Comparison of ENCODE assay signal across 38 mouse cellular contexts in genomic region chr8:65103632-65104031, GRCm38 (mm10). TPM values are rescaled to one million over a fixed set of nuclear protein-coding genes. Genes with fewer than 3 reads are reported as not detected.
DNase-seq lines count a peak whose midpoint lies in the region; ATAC-seq and TF ChIP-seq lines count a peak whose summit lies in the region.
"Had no signal": no experiment of that assay in that cellular context is flagged by ENCODE, and none has a peak within 500 bp of the region (broad histone marks: within the 10 kb centered on the region; RNA-seq: fewer than 3 reads in every experiment).

No protein-coding gene starts in this region.

- no peaks in the 10 kb centered on the region for H3K27me3 ChIP-seq in forebrain, postnatal 0 days (ENCODE audit: insufficient read depth, low read length)
- no peaks in the 10 kb centered on the region for H3K27me3 ChIP-seq in forebrain, embryonic 15.5 days
- no peaks in the 10 kb centered on the region for H3K27me3 ChIP-seq in hindbrain, embryonic 16.5 days (replicated peaks; ENCODE audit: control insufficient read depth, insufficient read depth, low read length)
- H3K27me3 ChIP-seq in hindbrain, embryonic 12.5 days, result no peaks in the 10 kb centered on the region
- H3K27me3 ChIP-seq in midbrain, postnatal 0 days (ENCODE audit: insufficient read depth, low read length), result no peaks in the 10 kb centered on the region
- no peaks in the 10 kb centered on the region for H3K27me3 ChIP-seq in thymus, adult 2 months (ENCODE audit: control insufficient read depth, insufficient read depth, low read length)
- H3K27me3 ChIP-seq: embryonic facial prominence, embryonic 13.5 days; forebrain, embryonic 12.5 days; heart, embryonic 13.5 days; intestine, embryonic 15.5 days; limb, embryonic 12.5 days; liver, embryonic 15.5 days; neural tube, embryonic 12.5 days; Patski had no signal

- no peaks in the 10 kb centered on the region for H3K36me3 ChIP-seq in forebrain, postnatal 0 days (ENCODE audit: insufficient read depth)
- no peaks in the 10 kb centered on the region for H3K36me3 ChIP-seq in forebrain, embryonic 15.5 days
- H3K36me3 ChIP-seq in hindbrain, embryonic 16.5 days (ENCODE audit: control insufficient read depth, insufficient read depth, low read length), result no peaks in the 10 kb centered on the region
- no peaks in the 10 kb centered on the region for H3K36me3 ChIP-seq in hindbrain, embryonic 12.5 days
- H3K36me3 ChIP-seq in midbrain, postnatal 0 days (ENCODE audit: insufficient read depth, low read length), result no peaks in the 10 kb centered on the region
- H3K36me3 ChIP-seq in thymus, adult 2 months (ENCODE audit: control insufficient read depth, insufficient read depth, low read length), result no peaks in the 10 kb centered on the region
- H3K36me3 ChIP-seq: embryonic facial prominence, embryonic 13.5 days; forebrain, embryonic 12.5 days; heart, embryonic 13.5 days; intestine, embryonic 15.5 days; limb, embryonic 12.5 days; liver, embryonic 15.5 days; neural tube, embryonic 12.5 days had no signal

- peak; percentile 18; the same call in 1 of the 2 replicates for ATAC-seq in forebrain, postnatal 0 days
- ATAC-seq in forebrain, embryonic 15.5 days (replicated peaks), result no peak
- peak; percentile 77 for ATAC-seq in hindbrain, embryonic 16.5 days
- ATAC-seq in hindbrain, embryonic 12.5 days (ENCODE audit: low FRiP score), result no peak
- peak; percentile 47; the same call in 1 of the 2 replicates for ATAC-seq in midbrain, postnatal 0 days (ENCODE audit: low FRiP score)
- ATAC-seq: intestine, embryonic 15.5 days; Patski had no signal

- no peak overlapping the region for H3K4me2 ChIP-seq in forebrain, postnatal 0 days (ENCODE audit: low read depth)
- H3K4me2 ChIP-seq in forebrain, embryonic 15.5 days (replicated peaks), result no peak overlapping the region
- H3K4me2 ChIP-seq in hindbrain, embryonic 16.5 days (ENCODE audit: low read length), result no peak overlapping the region
- H3K4me2 ChIP-seq in hindbrain, embryonic 12.5 days (replicated peaks), result no peak overlapping the region
- H3K4me2 ChIP-seq in midbrain, postnatal 0 days (ENCODE audit: low read depth, low read length, poor library complexity, severe bottlenecking), result 0 out of 2 replicates have a peak overlapping the region, but pooled peaks have one; percentile 6
- H3K4me2 ChIP-seq: embryonic facial prominence, embryonic 13.5 days; forebrain, embryonic 12.5 days; heart, embryonic 13.5 days; intestine, embryonic 15.5 days; limb, embryonic 12.5 days; liver, embryonic 15.5 days; lung, embryonic 14.5 days; neural tube, embryonic 12.5 days had no signal

- DNase-seq in forebrain, postnatal 0 days, result no peak
- peak; percentile 31 for DNase-seq in brain, embryonic 14.5 days (ENCODE audit: low read depth)
- DNase-seq in midbrain, postnatal 0 days (ENCODE audit: low spot score), result peak; percentile 13
- DNase-seq in thymus, adult 2 months, result no peak
- DNase-seq: adrenal gland, postnatal 10 days; cerebellum, adult 11 months; cerebellum, adult 9-11 months; gastrocnemius, postnatal 10 days; heart, postnatal 10 days; kidney, adult 2 months; kidney, postnatal 36 days; lung, embryonic 14.5 days; lung, postnatal 14 days; right cerebral cortex, postnatal 25 days; thymus, adult 18-20 months; thymus, postnatal 36 days had no signal

- TF ChIP-seq POLR2A in brain, embryonic 14.5 days (IDR thresholded peaks at IDR 0.05; ENCODE audit: borderline replicate concordance, extremely low read depth, insufficient read depth, insufficient read length, poor library complexity, severe bottlenecking), result no peak
- no peak for TF ChIP-seq POLR2A in thymus, adult 2 months (IDR thresholded peaks at IDR 0.05; ENCODE audit: control insufficient read depth, extremely low read depth, insufficient read depth, low read length, poor library complexity)

- WGBS in forebrain, postnatal 0 days, result 50% methylated on average over 7 of the region's 7 CpGs
- WGBS in forebrain, embryonic 15.5 days, result 61% methylated on average over 7 of the region's 7 CpGs
- WGBS in hindbrain, embryonic 16.5 days, result 74% methylated on average over 7 of the region's 7 CpGs
- WGBS in hindbrain, embryonic 12.5 days, result 85% methylated on average over 7 of the region's 7 CpGs
- 44% methylated on average over 7 of the region's 7 CpGs for WGBS in midbrain, postnatal 0 days
- WGBS in thymus, adult 2 months, result 95% methylated on average over 7 of the region's 7 CpGs

- no peaks in the 10 kb centered on the region for H3K4me1 ChIP-seq in forebrain, postnatal 0 days (ENCODE audit: insufficient read depth)
- H3K4me1 ChIP-seq in forebrain, embryonic 15.5 days, result no peaks in the 10 kb centered on the region
- no peaks in the 10 kb centered on the region for H3K4me1 ChIP-seq in hindbrain, embryonic 16.5 days (ENCODE audit: control insufficient read depth, insufficient read depth, low read depth, low read length)
- H3K4me1 ChIP-seq in hindbrain, embryonic 12.5 days, result no peaks in the 10 kb centered on the region
- H3K4me1 ChIP-seq in midbrain, postnatal 0 days (ENCODE audit: insufficient read depth, low read length), result 0 out of 2 replicates have a peak, but pooled peaks cover 2% of the 10 kb centered on the region
- H3K4me1 ChIP-seq in thymus, adult 2 months (replicated peaks; ENCODE audit: control insufficient read depth, insufficient read depth, low read length), result no peaks in the 10 kb centered on the region
- H3K4me1 ChIP-seq: embryonic facial prominence, embryonic 13.5 days; forebrain, embryonic 12.5 days; heart, embryonic 13.5 days; intestine, embryonic 15.5 days; limb, embryonic 12.5 days; liver, embryonic 15.5 days; neural tube, embryonic 12.5 days had no signal

- H3K4me3 ChIP-seq in forebrain, postnatal 0 days (ENCODE audit: low read depth, low read length), result no peak overlapping the region
- H3K4me3 ChIP-seq in forebrain, embryonic 15.5 days, result no peak overlapping the region
- no peak overlapping the region for H3K4me3 ChIP-seq in hindbrain, embryonic 16.5 days (ENCODE audit: low read length)
- no peak overlapping the region for H3K4me3 ChIP-seq in hindbrain, embryonic 12.5 days
- no peak overlapping the region for H3K4me3 ChIP-seq in midbrain, postnatal 0 days (ENCODE audit: low read depth, low read length)
- no peak overlapping the region for H3K4me3 ChIP-seq in thymus, adult 2 months (ENCODE audit: control insufficient read depth, insufficient read depth, low read length)
- H3K4me3 ChIP-seq: embryonic facial prominence, embryonic 13.5 days; forebrain, embryonic 12.5 days; heart, embryonic 13.5 days; intestine, embryonic 15.5 days; layer of hippocampus, adult 2 months; left cerebral cortex, adult 2 months; limb, embryonic 12.5 days; liver, embryonic 15.5 days; neural tube, embryonic 12.5 days had no signal

- TF ChIP-seq CTCF in forebrain, postnatal 0 days (IDR thresholded peaks at IDR 0.05; ENCODE audit: low read depth), result no peak
- TF ChIP-seq CTCF in brain, embryonic 14.5 days (IDR thresholded peaks at IDR 0.05; ENCODE audit: borderline replicate concordance, extremely low read depth, insufficient read depth, insufficient read length), result no peak
- no peak for TF ChIP-seq CTCF in midbrain, postnatal 0 days (IDR thresholded peaks at IDR 0.05)
- TF ChIP-seq CTCF in thymus, adult 2 months (IDR thresholded peaks at IDR 0.05; ENCODE audit: borderline replicate concordance, control insufficient read depth, extremely low read depth, insufficient read depth, low read length, poor library complexity), result no peak

- no peak overlapping the region for H3K27ac ChIP-seq in forebrain, postnatal 0 days (ENCODE audit: low read depth, low read length)
- no peak overlapping the region for H3K27ac ChIP-seq in forebrain, embryonic 15.5 days (replicated peaks)
- H3K27ac ChIP-seq in hindbrain, embryonic 16.5 days (ENCODE audit: low read depth, low read length), result no peak overlapping the region
- no peak overlapping the region for H3K27ac ChIP-seq in hindbrain, embryonic 12.5 days
- no peak overlapping the region for H3K27ac ChIP-seq in midbrain, postnatal 0 days (ENCODE audit: low read depth, low read length)
- H3K27ac ChIP-seq in thymus, adult 2 months (ENCODE audit: control insufficient read depth, insufficient read depth, low read length), result no peak overlapping the region
- H3K27ac ChIP-seq: embryonic facial prominence, embryonic 13.5 days; forebrain, embryonic 12.5 days; heart, embryonic 13.5 days; intestine, embryonic 15.5 days; layer of hippocampus, adult 2 months; left cerebral cortex, adult 2 months; limb, embryonic 12.5 days; liver, embryonic 15.5 days; neural tube, embryonic 12.5 days had no signal

- H3K9ac ChIP-seq in forebrain, postnatal 0 days, result no peak overlapping the region
- H3K9ac ChIP-seq in forebrain, embryonic 15.5 days (replicated peaks), result no peak overlapping the region
- H3K9ac ChIP-seq in hindbrain, embryonic 16.5 days (ENCODE audit: low read depth, low read length), result no peak overlapping the region
- H3K9ac ChIP-seq in hindbrain, embryonic 12.5 days, result no peak overlapping the region
- H3K9ac ChIP-seq in midbrain, postnatal 0 days (replicated peaks; ENCODE audit: low read length, poor library complexity, severe bottlenecking), result no peak overlapping the region
- H3K9ac ChIP-seq: embryonic facial prominence, embryonic 13.5 days; forebrain, embryonic 12.5 days; heart, embryonic 13.5 days; intestine, embryonic 15.5 days; limb, embryonic 12.5 days; liver, embryonic 15.5 days; lung, embryonic 14.5 days; neural tube, embryonic 12.5 days had no signal

- no peaks in the 10 kb centered on the region for H3K9me3 ChIP-seq in forebrain, postnatal 0 days (ENCODE audit: low read length)
- H3K9me3 ChIP-seq in forebrain, embryonic 15.5 days, result no peaks in the 10 kb centered on the region
- no peaks in the 10 kb centered on the region for H3K9me3 ChIP-seq in hindbrain, embryonic 16.5 days (ENCODE audit: control insufficient read depth, low read length)
- H3K9me3 ChIP-seq in hindbrain, embryonic 12.5 days (replicated peaks), result no peaks in the 10 kb centered on the region
- no peaks in the 10 kb centered on the region for H3K9me3 ChIP-seq in midbrain, postnatal 0 days (ENCODE audit: low read length)
- H3K9me3 ChIP-seq: embryonic facial prominence, embryonic 13.5 days; forebrain, embryonic 12.5 days; heart, embryonic 13.5 days; intestine, embryonic 15.5 days; limb, embryonic 12.5 days; liver, embryonic 15.5 days; neural tube, embryonic 12.5 days had no signal

RNA-seq across cellular contexts. Expression of gene BC030870, which starts 25.7 kb away (rescaled TPM):
- total RNA-seq in forebrain, postnatal 0 days (2014; rRNA removed), result not detected in 2 replicates
- not detected in 2 replicates for polyA plus RNA-seq in forebrain, postnatal 0 days (2015; fragmentation: Nextera tagmentation; extraction: Ambion mirVana)
- polyA plus RNA-seq in forebrain, embryonic 15.5 days (2015; fragmentation: Nextera tagmentation; extraction: Ambion mirVana), result not detected in 2 replicates
- not detected in 2 replicates for polyA plus RNA-seq in hindbrain, embryonic 16.5 days (2015; fragmentation: Nextera tagmentation; extraction: Ambion mirVana)
- not detected in 2 replicates for polyA plus RNA-seq in hindbrain, embryonic 12.5 days (2016; fragmentation: Nextera tagmentation; extraction: Ambion mirVana)
- polyA plus RNA-seq in brain, embryonic 14.5 days (2012; rRNA removed), result not detected in 2 replicates
- not detected in 2 replicates for total RNA-seq in midbrain, postnatal 0 days (2014; rRNA removed)
- polyA plus RNA-seq in midbrain, postnatal 0 days (2015; fragmentation: Nextera tagmentation; extraction: Ambion mirVana), result 0.10 and 0.15 TPM in 2 replicates
- polyA plus RNA-seq in thymus, adult 2 months (2012; rRNA removed), result not detected in 2 replicates
- total RNA-seq: adrenal gland, postnatal 10 days; gastrocnemius, postnatal 10 days; heart, adult 8-10 months; heart, postnatal 10 days; hematopoietic stem cell, adult 5-6 weeks; layer of hippocampus, adult 2 months; layer of hippocampus, postnatal 14 days; left cerebral cortex, adult 2 months; left cerebral cortex, postnatal 25 days; liver, adult 2 months; MEL had no signal
- polyA plus RNA-seq: embryonic facial prominence, embryonic 13.5 days; forebrain, embryonic 12.5 days; gonadal fat pad, adult 2 months; limb, embryonic 12.5 days; liver, adult 2 months; liver, embryonic 15.5 days; neural tube, embryonic 12.5 days; Patski had no signal

RNA-seq across cellular contexts. Expression of gene Gm10663, which starts 28.8 kb away (rescaled TPM):
- not detected in 2 replicates for total RNA-seq in forebrain, postnatal 0 days (2014; rRNA removed)
- polyA plus RNA-seq in forebrain, postnatal 0 days (2015; fragmentation: Nextera tagmentation; extraction: Ambion mirVana), result not detected in 2 replicates
- polyA plus RNA-seq in forebrain, embryonic 15.5 days (2015; fragmentation: Nextera tagmentation; extraction: Ambion mirVana), result not detected in 2 replicates
- polyA plus RNA-seq in hindbrain, embryonic 16.5 days (2015; fragmentation: Nextera tagmentation; extraction: Ambion mirVana), result not detected in 2 replicates
- polyA plus RNA-seq in hindbrain, embryonic 12.5 days (2016; fragmentation: Nextera tagmentation; extraction: Ambion mirVana), result not detected in 2 replicates
- polyA plus RNA-seq in brain, embryonic 14.5 days (2012; rRNA removed), result not detected in 2 replicates
- not detected in 2 replicates for total RNA-seq in midbrain, postnatal 0 days (2014; rRNA removed)
- polyA plus RNA-seq in midbrain, postnatal 0 days (2015; fragmentation: Nextera tagmentation; extraction: Ambion mirVana), result not detected in 2 replicates
- polyA plus RNA-seq in thymus, adult 2 months (2012; rRNA removed), result not detected in 2 replicates
- total RNA-seq: adrenal gland, postnatal 10 days; gastrocnemius, postnatal 10 days; heart, adult 8-10 months; heart, postnatal 10 days; hematopoietic stem cell, adult 5-6 weeks; layer of hippocampus, adult 2 months; layer of hippocampus, postnatal 14 days; left cerebral cortex, adult 2 months; left cerebral cortex, postnatal 25 days; liver, adult 2 months; MEL had no signal
- polyA plus RNA-seq: embryonic facial prominence, embryonic 13.5 days; forebrain, embryonic 12.5 days; gonadal fat pad, adult 2 months; heart, embryonic 13.5 days; intestine, embryonic 15.5 days; kidney, adult 2 months; kidney, embryonic 16.5 days; limb, embryonic 12.5 days; liver, adult 2 months; liver, embryonic 15.5 days; lung, embryonic 14.5 days; neural tube, embryonic 12.5 days; Patski; stomach, embryonic 16.5 days had no signal

Comparison
In these comparisons a context has a peak if more than half of its experiments do, and no peak if none do; other contexts are left out.
1. ATAC-seq: peak in forebrain, postnatal 0 days (single experiment), hindbrain, embryonic 16.5 days (single experiment) and midbrain, postnatal 0 days (single experiment); none in forebrain, embryonic 15.5 days (single experiment) and hindbrain, embryonic 12.5 days (single experiment).
2. DNase-seq: peak in brain, embryonic 14.5 days (single experiment) and midbrain, postnatal 0 days (single experiment); none in forebrain, postnatal 0 days (single experiment) and thymus, adult 2 months (single experiment).